Mouse (Mus musculus): ENCODE measurements around the gene Arl15.

Arl15 gene

DNA sequence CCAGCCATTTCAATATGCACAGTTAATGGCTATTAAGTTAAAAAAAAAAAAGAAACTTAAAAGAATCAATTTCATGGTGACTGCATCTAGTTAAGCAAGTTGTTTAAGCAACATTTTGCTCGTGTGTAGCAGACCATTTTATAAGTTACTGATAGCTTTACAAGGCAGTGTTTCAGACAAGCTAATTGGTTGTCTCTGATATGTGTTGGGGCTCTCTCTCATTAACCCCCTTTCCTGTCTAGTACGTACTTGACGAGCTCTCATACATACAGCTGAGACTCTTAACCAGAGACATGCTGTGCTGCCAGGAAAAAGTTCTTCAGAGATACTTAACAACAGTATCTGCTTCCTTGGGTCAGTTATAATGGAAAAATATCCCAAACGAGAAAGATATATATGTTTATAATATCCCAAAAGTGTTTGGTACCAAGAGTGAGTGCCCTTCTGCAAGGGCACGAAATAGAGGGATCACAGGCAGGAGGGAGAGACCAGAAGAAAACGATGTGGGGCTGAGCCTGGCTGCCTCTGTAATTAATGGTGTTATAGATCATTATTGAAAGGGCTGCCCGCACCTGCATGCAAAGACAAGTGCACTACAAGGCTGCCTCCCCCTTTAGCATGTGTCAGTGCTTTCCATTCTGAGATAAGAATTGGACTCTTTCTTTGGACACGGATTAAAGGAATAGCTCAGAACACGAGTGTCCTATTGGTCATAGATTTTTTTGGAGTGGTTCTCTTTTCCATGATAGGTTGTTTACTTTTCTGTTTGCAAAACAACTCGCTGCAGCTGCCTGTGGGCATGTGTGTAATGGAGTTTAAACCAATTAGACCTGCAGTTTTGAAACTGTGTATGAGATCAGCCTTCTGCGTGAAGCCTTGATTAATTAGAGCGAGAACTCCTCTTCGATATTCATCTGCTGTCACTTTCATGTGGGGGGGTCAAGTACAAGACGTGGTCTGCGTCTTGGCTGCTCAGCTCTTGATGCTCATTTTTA lies 350.0 kb downstream of the Arl15 start:
- DNase-seq (ENCODE audit: low read depth) = no peak

DNA sequence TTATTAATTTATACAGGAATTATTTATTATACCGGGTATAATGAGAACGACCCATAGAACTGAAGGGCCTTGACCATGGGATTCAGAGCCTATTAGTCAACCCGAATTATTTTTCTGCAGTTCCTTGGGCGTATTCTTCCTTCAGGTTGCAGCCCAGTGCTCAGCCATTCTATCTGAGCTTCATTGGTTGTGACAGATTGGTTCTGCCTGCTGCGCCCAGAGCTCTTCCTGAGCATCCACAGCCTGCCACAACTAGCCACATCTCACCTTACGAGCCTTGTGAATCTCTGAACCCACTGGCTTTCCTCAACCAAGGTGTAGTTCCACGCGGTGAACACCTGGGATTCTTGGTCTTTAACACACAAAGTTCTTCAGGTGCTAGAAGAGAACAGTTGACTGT lies 350.9 kb downstream of the Arl15 start:
- no peak for DNase-seq (ENCODE audit: low read depth)

DNA sequence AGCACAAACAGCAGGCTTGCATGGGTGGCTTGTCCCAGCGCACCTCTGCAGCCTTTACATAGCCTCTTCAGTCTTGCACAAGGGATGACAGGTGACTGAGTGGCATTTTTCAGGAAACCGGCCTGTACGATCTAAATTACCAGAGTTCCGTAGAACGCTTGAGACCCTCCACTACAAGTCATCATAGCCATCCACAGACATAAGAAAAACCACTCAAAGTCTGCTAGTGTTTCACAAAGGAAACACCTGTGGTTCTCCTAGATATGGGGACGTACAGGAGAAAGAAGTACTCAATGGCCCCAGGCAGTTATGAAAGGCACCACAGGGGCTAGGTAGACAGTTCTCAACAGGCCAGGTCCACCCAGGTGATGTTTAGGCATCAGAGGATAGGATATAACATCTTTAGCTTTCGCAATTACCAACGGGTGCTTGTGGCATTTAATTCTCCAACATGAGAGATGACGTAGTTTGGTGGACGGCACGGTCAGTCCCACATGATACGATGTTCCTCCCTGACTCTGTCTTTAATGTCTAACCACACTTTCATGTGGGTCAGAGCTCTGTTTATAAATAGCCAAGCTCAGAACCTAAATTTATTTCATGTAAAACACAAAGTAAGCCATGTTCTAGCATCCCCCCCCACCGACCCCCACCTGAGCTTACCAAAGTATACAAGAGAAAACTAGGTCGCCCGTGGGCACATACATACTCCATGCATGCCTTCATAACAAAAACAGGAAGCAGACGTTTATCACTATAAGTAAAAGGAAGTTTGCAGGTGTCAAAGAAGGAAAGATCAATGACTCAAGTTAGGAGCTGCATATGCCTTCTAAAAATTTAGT lies 356.8 kb downstream of the Arl15 start:
- no peak for DNase-seq (ENCODE audit: low read depth)

DNA sequence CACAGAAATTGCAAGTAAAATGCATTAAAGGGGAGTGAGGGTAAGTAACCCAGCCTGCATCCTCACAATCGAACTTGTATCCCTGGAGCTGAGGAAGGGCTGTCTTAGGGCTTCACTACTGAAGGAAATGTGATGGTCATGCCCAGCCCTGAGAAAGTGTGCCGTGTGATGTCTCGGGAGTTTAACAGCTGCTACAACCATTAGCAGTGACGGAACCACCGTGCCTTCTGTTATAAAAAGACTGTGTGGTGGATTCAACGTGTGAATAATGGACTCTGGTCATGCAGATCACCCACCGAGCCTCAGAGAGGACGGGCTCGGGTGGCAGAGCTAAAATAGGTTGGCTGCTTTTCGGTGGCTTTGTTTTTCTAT lies 357.4 kb downstream of the Arl15 start:
- no peak for DNase-seq (ENCODE audit: low read depth)

DNA sequence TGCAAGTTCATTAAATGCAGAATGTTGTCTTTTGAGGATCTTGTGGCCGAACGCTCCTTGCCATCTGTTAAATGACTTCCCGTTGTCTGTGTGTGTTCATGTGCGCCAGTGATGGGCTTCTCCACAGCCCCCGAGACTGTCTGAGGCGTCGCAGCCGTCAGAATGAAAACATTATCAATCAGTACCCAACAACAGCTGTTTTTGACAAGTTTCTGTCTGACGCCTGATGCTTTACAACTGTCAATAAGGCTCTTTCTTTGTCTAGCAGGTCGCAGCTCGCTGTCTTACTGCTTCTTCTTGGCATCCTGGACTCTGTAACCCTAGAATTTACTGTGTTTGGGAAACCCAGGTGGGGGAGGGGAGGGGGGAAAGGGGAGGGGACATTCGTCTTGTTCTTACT lies 362.4 kb downstream of the Arl15 start:
- no peak for DNase-seq (ENCODE audit: low read depth)

DNA sequence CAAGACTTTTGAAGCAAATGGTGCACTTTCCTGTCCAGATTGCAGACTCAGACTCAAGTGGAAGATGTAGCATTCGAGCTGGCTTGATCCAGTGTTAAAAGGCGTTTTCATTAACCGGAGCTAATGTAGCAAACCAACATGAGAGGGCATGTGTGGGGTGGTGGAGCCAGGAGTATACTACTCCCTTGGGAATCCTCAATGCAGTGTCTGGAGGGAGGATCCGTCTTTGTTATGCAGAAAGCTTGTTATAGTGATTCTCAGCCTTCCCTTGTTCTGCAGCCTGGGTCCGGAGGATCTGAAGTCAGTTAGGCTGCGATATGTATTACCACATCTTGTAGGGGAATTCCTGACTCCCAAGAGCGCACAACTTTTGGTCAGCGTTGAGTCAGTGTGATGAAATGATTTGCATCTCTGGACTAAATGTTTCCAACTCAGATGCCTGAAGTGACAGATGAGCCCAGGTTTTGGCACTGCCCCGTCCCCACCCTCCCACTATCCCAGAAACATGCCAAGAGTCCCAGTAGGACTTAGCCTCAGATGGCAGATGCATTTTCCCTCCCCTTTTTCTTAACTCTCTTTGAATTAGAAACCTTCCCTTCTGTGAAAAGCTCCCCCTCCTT lies 363.9 kb downstream of the Arl15 start:
- DNase-seq (ENCODE audit: low read depth) = no peak

DNA sequence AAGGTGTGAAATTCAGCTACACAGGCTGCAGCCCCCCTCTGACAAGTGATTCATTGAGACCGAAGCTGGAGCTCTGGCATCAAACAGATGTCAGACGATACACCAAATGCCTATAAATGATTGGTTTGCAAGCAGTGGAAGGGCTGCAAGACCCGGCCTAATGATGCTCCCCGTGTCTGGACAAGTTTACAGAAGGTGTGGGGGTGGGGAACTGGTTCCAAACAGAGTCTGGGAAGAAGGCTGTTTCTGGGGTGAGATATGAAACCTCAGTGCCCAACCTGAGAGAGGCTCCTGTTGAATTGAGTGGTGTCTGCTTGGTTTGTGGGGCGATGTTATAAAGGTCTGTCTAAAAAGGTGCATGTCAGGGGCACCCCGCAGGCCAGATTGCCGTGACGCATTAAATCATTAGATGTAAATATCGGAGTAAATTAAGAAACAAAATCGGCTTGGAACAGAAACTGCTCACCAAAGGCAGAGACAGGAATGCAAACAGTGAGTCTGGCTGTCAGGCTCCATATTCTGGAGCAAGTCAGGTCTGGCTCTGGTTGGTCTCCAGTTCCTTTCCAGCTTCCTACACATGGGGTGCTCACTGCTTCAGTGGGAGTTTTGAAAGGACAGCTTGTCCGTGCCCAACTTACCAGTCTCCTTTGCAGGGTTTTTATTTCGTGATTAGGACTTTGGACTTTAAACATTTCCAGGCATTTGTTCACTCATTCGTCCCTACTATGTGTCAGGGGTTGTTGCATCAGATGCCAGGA lies 365.5 kb downstream of the Arl15 start:
- no peak for DNase-seq (ENCODE audit: low read depth)

DNA sequence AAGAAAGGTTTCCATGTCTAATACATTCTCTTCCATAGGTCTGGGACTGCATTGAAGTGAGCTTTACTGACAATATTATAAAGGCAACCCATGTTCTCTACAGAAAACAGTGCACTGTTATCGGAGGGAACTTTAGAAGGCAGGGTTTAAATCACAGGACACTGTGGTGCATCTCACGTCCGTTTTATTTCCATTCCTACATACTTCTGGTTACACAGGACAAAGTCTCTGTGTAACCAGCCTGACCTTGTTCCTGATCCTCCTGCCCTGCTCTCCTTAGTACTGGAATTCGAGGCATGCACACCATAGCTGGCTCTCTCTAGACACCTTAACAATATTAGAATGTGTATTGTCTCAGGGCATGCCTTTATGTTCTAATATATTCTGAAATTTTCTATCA lies 368.4 kb downstream of the Arl15 start:
- no peak for DNase-seq (ENCODE audit: low read depth)

DNA sequence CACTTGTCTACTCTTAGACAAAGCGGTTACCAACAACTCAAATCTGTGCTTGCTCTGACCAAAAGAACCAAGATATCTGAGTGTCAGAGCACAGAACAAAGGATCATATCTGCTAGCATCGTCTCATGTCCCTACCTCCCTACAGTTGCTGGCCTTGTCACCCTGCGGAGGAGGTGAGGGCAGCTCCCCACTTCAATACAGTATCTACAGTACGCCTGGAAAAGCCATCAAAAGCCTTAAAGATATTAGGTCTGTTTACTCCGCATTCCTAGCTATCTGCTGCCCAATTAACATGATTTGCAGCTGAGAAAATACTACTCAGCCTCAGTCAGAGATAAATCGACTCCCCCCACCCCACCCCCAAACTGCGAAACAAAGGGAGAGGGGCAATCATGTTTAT lies 371.3 kb downstream of the Arl15 start:
- no peak for DNase-seq (ENCODE audit: low read depth)

DNA sequence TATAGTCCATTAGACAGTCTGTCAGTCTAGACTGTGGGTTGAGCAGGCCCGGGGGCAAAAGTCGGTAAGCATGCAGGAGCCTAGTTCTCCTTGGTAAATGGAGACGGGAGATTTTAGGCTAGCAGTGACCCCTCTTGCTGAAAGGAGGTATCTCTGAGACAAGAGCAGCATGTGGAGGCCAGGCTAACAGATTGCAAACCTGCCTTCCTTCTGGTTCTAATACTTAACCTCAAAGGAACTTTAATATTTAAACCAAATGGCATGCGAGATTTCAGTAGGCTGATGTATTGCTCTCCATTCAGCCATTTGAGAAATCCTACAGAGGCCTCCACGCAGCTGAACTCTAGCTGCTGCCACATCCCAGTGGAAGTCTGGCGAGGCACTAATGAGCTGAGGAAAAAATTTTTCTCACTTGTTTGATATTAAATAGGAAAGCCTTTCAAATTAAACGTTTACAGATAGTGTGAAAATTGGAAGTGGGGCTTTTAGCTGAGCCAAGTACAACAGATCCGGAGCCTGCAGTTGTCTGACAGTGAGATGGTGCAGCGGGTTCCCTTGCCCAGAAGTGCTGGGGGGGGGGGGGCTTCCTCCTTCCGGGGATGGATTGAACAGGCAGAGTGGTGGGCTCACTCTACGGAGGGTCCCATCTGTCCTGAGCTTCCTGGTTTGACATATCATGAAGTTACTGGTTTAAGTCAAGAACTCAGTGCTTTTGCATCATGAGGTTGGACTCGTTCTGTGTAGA lies 372.3 kb downstream of the Arl15 start:
- no peak for DNase-seq (ENCODE audit: low read depth)

DNA sequence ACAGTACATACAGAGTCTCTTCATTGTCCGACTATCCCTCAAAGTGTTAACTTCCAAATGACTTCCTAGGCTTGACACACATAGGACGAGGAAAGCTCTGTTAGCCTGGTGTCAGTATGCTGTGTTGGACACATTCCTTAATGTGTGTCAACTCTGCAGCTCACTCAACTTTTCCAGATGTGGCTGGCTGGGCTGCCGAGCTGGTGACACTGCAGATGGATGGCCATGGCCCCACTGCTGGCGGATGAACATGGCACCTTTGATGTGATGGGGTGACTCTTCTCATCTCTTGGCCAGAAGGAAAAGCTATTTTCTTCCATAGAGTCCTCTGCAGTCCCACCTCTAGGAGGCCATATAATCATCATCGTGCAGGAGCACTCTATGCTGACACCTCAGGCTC lies 375.8 kb downstream of the Arl15 start:
- DNase-seq (ENCODE audit: low read depth) = no peak

DNA sequence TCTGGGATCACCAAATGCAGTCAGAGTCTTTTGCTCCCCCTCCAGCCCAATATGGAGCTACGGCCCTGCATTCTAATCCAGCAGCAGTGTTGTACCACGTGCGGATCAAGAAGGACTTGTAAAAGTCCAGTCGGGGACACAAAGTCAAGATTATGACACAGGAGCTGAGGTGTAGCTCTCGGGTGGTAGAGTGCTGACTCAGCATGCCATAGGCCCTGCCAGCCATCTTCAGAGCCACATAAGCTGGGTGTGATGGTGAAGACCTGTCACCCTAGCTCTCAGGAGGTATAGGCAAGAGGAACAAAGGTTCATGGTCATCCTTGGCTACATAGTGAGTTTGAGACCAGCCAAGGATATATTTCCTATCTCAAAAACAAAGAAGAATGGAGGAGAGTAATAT lies 377.2 kb downstream of the Arl15 start:
- DNase-seq (ENCODE audit: low read depth) = no peak

DNA sequence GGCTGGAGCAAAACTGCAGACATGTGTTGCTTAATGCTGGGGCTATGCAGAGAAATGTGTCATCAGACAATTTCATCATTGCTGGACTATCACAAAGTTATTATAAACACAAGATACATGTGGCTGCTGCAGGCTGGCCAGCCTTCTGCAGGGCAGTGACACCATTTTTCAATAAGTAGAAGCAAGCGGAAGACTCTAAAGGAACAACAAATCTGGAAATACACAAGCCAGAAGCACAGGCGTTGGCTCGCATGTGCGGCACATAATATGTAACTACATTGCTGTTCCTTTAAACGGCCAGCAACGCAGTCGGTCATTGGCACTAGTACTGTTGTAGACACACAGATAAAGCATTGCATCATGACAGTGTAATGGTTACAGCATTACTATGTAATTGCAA lies 393.8 kb downstream of the Arl15 start:
- DNase-seq (ENCODE audit: low read depth) = no peak

DNA sequence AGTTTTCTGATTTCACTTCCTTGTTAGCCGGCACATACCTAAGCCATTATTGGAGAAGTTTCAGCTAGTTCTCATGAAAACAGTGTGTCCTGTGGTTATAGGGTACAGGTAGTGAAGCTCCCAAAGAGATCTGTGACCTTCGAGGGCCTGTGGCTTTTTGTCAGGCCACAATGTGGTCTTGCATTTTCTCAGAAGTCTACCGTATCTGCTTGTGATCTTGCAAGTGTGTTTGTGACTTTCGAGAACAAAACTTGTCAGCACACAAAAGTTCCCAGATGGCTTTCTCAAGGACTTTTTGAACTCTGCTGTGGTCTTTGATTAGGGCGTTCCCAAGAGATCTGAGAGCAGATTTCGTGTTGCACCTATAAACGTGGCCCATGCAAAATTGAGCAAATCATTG lies 394.5 kb downstream of the Arl15 start:
- DNase-seq (ENCODE audit: low read depth) = no peak

DNA sequence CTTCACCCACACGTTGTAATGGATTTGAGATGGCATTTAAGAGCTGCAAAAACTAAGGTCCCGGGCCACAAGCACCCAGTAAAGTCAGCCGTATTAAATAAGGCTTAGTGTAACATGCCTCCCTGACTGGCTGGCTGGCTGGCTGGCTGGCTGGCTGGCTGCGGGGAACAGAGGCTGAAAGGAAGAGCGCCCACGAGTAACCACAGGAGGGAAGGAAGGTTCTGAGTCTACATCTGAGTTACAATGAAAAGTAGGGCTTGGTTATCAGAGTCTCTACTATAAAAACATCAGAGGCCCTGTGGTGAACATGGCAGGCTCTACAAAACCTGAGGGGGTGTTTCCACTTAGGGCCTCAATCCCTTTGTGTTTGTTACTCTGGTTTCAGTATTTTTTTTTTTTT lies 395.1 kb downstream of the Arl15 start:
- DNase-seq (ENCODE audit: low read depth) = no peak

DNA sequence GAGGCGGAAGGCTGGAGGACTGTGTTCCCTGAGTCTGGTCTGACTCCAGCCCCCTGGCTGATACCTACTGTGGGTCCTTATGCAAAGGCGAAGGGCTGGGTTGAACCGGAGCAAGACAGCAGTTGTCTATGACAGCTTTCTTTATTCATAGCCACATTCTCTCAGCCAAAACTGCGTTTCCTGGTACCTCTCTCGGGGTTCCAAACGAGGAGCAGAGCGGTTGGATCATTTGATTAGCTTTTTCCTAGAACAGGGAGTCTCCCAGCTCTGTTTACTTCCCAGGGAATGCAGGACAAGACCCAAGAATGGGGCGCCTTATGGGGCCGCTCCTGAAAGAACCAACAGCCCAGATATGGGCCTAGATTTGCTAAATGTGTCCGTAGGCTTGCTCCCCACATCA lies 396.6 kb downstream of the Arl15 start:
- no peak for DNase-seq (ENCODE audit: low read depth)

DNA sequence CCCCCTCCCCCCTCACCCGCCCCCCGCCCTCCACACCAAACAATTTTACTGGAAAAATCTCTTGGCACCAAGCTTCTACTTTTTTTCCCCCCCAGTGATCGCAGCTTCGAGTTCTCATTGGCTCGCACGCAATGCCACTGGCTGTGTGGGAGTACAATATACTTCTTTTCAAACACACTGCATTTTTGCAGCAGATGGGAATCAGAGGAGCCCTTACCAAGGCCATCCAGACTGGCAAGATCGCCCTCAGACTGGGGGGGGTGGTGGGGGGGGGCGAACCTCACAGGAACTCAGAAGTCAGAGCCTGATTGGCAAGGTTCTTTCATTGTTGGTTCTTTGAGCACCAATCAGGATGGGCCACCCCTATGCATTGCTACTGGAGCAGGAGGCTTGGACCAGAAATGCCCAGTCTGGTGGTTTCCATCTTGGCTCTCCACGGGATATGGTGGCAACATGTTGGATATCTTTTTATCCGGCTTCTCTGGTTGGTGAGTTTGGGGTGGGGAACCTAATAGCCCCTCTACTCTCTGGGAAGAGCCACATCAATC lies 404.0 kb downstream of the Arl15 start:
- no peak for DNase-seq (ENCODE audit: low read depth)

DNA sequence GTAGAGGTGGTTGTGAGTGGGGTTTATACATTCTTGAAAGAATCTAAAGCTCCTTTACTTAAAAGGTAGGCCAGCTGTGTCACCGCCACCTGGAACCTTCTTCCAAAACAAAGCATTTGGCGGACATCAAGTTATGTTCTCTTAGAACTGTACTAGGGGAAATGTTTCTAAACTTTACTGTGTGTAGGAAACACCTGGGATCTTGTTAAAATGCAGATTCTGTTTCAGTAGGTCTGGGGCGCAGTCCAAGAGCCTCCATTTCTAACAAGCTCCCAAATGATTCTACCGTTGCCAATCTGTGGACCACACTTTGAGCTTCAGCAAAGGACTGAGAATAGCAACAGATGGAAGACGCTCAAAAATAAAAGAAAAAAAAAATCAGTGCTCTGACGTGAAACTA lies 405.4 kb downstream of the Arl15 start:
- DNase-seq (ENCODE audit: low read depth) = no peak

DNA sequence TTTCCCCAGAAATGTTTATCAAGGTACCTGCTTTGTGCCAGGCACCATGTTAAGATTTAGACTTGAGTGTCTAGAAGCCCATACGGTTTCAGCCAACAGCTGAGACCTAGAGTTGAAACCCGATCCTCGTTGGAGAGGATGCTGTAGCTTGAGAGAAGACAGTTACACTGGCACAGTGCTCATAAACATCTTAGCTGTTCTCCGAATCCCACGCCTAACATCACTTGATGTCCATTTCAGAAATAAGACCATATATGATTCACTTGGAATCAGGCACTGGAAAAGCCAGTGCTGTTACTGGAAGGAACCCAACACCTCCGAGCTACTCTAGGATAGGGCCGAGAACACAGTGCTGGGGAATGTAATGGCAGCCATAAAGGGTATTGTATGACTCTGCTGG lies 406.2 kb downstream of the Arl15 start:
- DNase-seq (ENCODE audit: low read depth) = no peak

DNA sequence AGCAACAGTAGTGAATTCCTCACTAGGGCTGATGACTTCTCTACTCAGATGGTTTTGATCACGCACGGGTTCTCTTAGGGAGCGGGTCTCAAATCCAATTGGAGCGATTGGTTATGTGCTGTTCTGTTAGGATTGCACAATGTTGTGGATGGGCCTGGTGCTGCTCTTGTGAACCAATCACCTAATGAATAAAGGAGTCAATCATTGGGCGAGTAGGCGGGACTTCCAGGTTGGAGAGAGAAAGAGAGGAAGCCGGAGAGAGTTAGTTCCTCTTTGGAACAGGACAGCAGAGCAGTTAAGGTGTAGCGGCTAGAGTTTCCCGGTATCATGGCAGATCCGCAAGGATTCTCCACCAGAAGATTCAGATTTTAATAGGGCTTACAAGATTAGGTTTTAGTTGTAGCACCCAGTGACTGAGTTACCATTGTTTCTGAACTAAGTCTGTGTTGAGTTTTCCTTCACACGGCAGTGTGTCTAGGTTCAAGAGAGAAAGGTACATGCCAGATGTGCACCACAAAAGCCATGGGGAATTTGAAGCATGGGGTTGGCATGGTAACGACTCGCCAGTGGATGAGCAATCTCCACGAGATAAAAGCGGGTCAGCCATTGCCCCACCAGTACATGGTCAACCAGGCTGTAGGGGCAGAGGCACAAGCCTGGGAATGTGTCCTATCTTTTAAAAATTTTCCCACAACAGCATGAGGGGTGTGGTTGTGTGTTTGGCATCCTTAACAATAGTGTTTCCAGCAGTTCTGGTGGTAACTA lies 408.7 kb downstream of the Arl15 start:
- DNase-seq (ENCODE audit: low read depth) = no peak
